In the genomic region with DNA sequence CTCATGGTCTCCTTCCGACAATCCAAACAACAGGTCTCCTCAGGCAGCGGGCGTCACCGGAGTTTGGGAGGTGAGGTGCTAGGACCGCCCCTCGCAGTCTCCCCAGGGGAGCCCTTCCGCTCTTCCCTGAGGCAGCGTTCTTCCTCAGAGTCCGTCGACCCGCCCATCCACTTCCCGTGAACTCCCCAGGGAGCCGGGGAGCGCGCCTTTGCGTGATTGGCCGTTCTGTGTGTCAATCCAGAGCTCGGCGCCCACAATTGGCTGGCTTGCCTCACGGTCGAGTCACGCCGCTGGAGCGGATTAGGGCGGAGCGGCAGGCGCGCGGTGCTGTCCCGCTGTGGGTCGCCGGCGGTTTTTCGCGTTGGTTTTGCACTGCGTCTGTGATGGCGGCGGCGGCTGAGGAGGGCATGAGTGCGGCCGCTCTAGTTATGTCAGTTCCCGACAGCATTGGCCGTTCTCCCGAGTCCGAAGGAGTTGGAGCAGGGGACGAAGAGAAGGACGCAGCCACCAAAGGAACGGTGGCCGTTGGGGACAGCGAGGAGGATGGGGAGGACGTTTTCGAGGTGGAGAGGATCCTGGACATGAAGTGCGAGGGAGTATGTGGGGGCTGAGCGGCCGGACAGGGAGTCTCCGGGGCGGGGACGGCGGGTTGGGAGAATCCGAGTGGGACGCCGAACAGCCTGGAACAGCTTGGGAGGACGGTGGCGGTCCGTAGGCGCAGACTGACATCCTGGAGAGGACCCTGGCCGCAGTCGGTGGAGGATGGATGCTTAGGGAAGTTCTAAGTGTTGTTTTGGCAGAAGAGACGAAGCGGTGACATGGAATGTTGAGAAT, we compare ENCODE assay signal across 8 mouse cellular contexts. TPM values are rescaled to one million over a fixed set of nuclear protein-coding genes. Genes with fewer than 3 reads are reported as not detected.
DNase-seq lines count a peak whose midpoint lies in the region; ATAC-seq and TF ChIP-seq lines count a peak whose summit lies in the region.

Mphosph8 (plus strand) TSS at position 280 of the 834 bp plus-strand sequence.

- WGBS in forebrain, embryonic 13.5 days, result under 1% methylated on average over 70 of the region's 70 CpGs
- WGBS in large intestine, adult 2 months, result under 1% methylated on average over 70 of the region's 70 CpGs
- WGBS in liver, postnatal 0 days (ENCODE audit: insufficient replicate concordance), result under 1% methylated on average over 70 of the region's 70 CpGs
- WGBS in neural tube, embryonic 14.5 days, result under 1% methylated on average over 70 of the region's 70 CpGs

- H3K4me1 ChIP-seq in ES-Bruce4 (ENCODE audit: control insufficient read depth, insufficient read depth, low read length), result peaks cover 2% of the 10 kb centered on the region
- peaks cover 26% of the 10 kb centered on the region for H3K4me1 ChIP-seq in forebrain, embryonic 13.5 days
- H3K4me1 ChIP-seq in liver, postnatal 0 days (ENCODE audit: insufficient read depth), result peaks cover 19% of the 10 kb centered on the region
- peaks cover 11% of the 10 kb centered on the region for H3K4me1 ChIP-seq in neural tube, embryonic 14.5 days (ENCODE audit: control insufficient read depth, insufficient read depth, low read length)

- peaks cover 23% of the 10 kb centered on the region for H3K36me3 ChIP-seq in ES-Bruce4 (ENCODE audit: control insufficient read depth, insufficient read depth, low read length, poor library complexity, severe bottlenecking)
- peaks cover 7% of the 10 kb centered on the region for H3K36me3 ChIP-seq in forebrain, embryonic 13.5 days (ENCODE audit: poor library complexity, severe bottlenecking)
- H3K36me3 ChIP-seq in liver, postnatal 0 days (replicated peaks; ENCODE audit: insufficient read depth, low read length), result peaks cover 7% of the 10 kb centered on the region
- peaks cover 4% of the 10 kb centered on the region; the same call in 1 of the 2 replicates for H3K36me3 ChIP-seq in neural tube, embryonic 14.5 days (ENCODE audit: control insufficient read depth, insufficient read depth, low read length)

- H3K9me3 ChIP-seq in ES-Bruce4 (replicated peaks; ENCODE audit: control insufficient read depth, insufficient read depth, low read length, poor library complexity, severe bottlenecking), result no peaks in the 10 kb centered on the region
- H3K9me3 ChIP-seq in forebrain, embryonic 13.5 days (replicated peaks), result no peaks in the 10 kb centered on the region
- no peaks in the 10 kb centered on the region for H3K9me3 ChIP-seq in liver, postnatal 0 days (ENCODE audit: low read length)
- H3K9me3 ChIP-seq in neural tube, embryonic 14.5 days (ENCODE audit: control insufficient read depth, low read length), result no peaks in the 10 kb centered on the region

- H3K4me3 ChIP-seq in ES-Bruce4 (ENCODE audit: low read depth, low read length), result peak within 1 kb of the TSS; percentile 99
- peak within 1 kb of the TSS; percentile 85 for H3K4me3 ChIP-seq in forebrain, embryonic 13.5 days
- peak within 1 kb of the TSS; percentile 66 for H3K4me3 ChIP-seq in liver, postnatal 0 days (ENCODE audit: low read depth, low read length)
- peak within 1 kb of the TSS; percentile 80 for H3K4me3 ChIP-seq in neural tube, embryonic 14.5 days (ENCODE audit: low read depth, low read length)

- ATAC-seq in cerebellum, adult (ENCODE audit: insufficient number of reproducible peaks, low FRiP score, low TSS enrichment), result peak; percentile 99
- ATAC-seq in forebrain, embryonic 13.5 days, result peak; percentile 100
- ATAC-seq in liver, postnatal 0 days, result peak; percentile 100
- peak; percentile 99 for ATAC-seq in neural tube, embryonic 14.5 days (ENCODE audit: low read depth)

- DNase-seq in heart, postnatal 10 days, result peak; percentile 100
- DNase-seq in large intestine, adult 2 months (ENCODE audit: low read depth, low spot score), result peak; percentile 99
- peak; percentile 99 for DNase-seq in liver, postnatal 0 days
- peak; percentile 99 for DNase-seq in testis, postnatal 10 days (ENCODE audit: low spot score)

- TF ChIP-seq CTCF in ES-Bruce4 (IDR thresholded peaks at IDR 0.05; ENCODE audit: low read depth, low read length), result no peak
- TF ChIP-seq CTCF in liver, postnatal 0 days (IDR thresholded peaks at IDR 0.05; ENCODE audit: low read depth), result no peak

- peak within 1 kb of the TSS; percentile 80 for H3K4me2 ChIP-seq in forebrain, embryonic 13.5 days
- H3K4me2 ChIP-seq in liver, postnatal 0 days (ENCODE audit: low read depth, low read length), result peak within 1 kb of the TSS; percentile 94
- peak within 1 kb of the TSS; percentile 88 for H3K4me2 ChIP-seq in neural tube, embryonic 14.5 days (ENCODE audit: low read depth, low read length)

- intact Hi-C loops in heart, postnatal 10 days (cut with DNase I), result loop anchor here (5.0 kb wide), 1 partner anchor 219 kb away; the partner anchor contains the start of gene Zmym2

- peak; percentile 34 for TF ChIP-seq POLR2A in ES-Bruce4 (IDR thresholded peaks at IDR 0.05; ENCODE audit: insufficient read depth, low read length)

- H3K9ac ChIP-seq in ES-Bruce4 (ENCODE audit: low read depth, poor library complexity, severe bottlenecking), result peak within 1 kb of the TSS; percentile 88
- peak within 1 kb of the TSS; percentile 90 for H3K9ac ChIP-seq in forebrain, embryonic 13.5 days
- peak within 1 kb of the TSS; percentile 72 for H3K9ac ChIP-seq in liver, postnatal 0 days (replicated peaks)
- H3K9ac ChIP-seq in neural tube, embryonic 14.5 days (replicated peaks; ENCODE audit: low read depth, low read length), result peak within 1 kb of the TSS; percentile 84

- TF ChIP-seq EP300 in ES-Bruce4 (IDR thresholded peaks at IDR 0.05; ENCODE audit: insufficient read depth, low read depth, low read length), result no peak
- peak; percentile 54; the same call in 1 of the 2 replicates for TF ChIP-seq EP300 in liver, postnatal 0 days (IDR thresholded peaks at IDR 0.05; ENCODE audit: low read depth)

- H3K27ac ChIP-seq in ES-Bruce4 (ENCODE audit: insufficient read depth, low read length), result peak within 1 kb of the TSS; percentile 64
- H3K27ac ChIP-seq in forebrain, embryonic 13.5 days, result peak within 1 kb of the TSS; percentile 92
- peak within 1 kb of the TSS; percentile 82 for H3K27ac ChIP-seq in liver, postnatal 0 days (ENCODE audit: low read depth)
- peak within 1 kb of the TSS; percentile 90 for H3K27ac ChIP-seq in neural tube, embryonic 14.5 days (ENCODE audit: low read depth, low read length)

- no peaks in the 10 kb centered on the region for H3K27me3 ChIP-seq in ES-Bruce4 (ENCODE audit: control insufficient read depth, insufficient read depth, low read length, poor library complexity, severe bottlenecking)
- no peaks in the 10 kb centered on the region for H3K27me3 ChIP-seq in forebrain, embryonic 13.5 days
- no peaks in the 10 kb centered on the region for H3K27me3 ChIP-seq in liver, postnatal 0 days (ENCODE audit: insufficient read depth, low read length)
- no peaks in the 10 kb centered on the region for H3K27me3 ChIP-seq in neural tube, embryonic 14.5 days (ENCODE audit: control insufficient read depth, insufficient read depth, low read length)

RNA-seq across cellular contexts. Expression of gene Mphosph8, which starts in this region (rescaled TPM):
- 124 and 129 TPM in 2 replicates for polyA plus RNA-seq in ES-Bruce4 (2011; ENCODE audit: insufficient read depth, insufficient read length, low read depth, missing spikeins)
- 50.4 and 55.8 TPM in 2 replicates for polyA plus RNA-seq in forebrain, embryonic 13.5 days (2015; fragmentation: Nextera tagmentation; extraction: Ambion mirVana)
- total RNA-seq in heart, postnatal 10 days (2021), result 10 to 100 TPM; 23.8 to 32.8 TPM
- 3.1 and 4.7 TPM in 2 replicates for polyA plus RNA-seq in large intestine, adult 2 months (2012; rRNA removed)
- polyA plus RNA-seq in liver, postnatal 0 days (2015; fragmentation: Nextera tagmentation; extraction: Ambion mirVana), result 9.0 and 9.9 TPM in 2 replicates
- polyA plus RNA-seq in neural tube, embryonic 14.5 days (2014; fragmentation: Nextera tagmentation; extraction: Ambion mirVana), result 44.9 and 49.1 TPM in 2 replicates

Comparison
In these comparisons a context has a peak if more than half of its experiments do, and no peak if none do; other contexts are left out.
1. Peak in every context shown above with its lines: DNase-seq, ATAC-seq, H3K4me3 ChIP-seq and H3K27ac ChIP-seq.